Mouse (Mus musculus): Measurements from ENCODE around the gene Timm8b.

- no peak for TF ChIP-seq EP300 (IDR thresholded peaks at IDR 0.05; ENCODE audit: low read length)
- no peak for TF ChIP-seq CTCF (conservative IDR thresholded peaks at IDR 0.05 in 1 of 2, IDR thresholded peaks at IDR 0.05 in 1 of 2; ENCODE audit: low read depth in 2 of 2, low read length in 2 of 2)
- TF ChIP-seq RAD21 (IDR thresholded peaks at IDR 0.05; ENCODE audit: low read depth, low read length): no peak
- TF ChIP-seq JUND (conservative IDR thresholded peaks at IDR 0.05; ENCODE audit: low read depth, low read length): no peak
- no peak for TF ChIP-seq MAX (IDR thresholded peaks at IDR 0.05; ENCODE audit: low read length)
- no peak for TF ChIP-seq MXI1 (IDR thresholded peaks at IDR 0.05; ENCODE audit: low read depth, low read length)
Measured at GRCm38 (mm10) chr9:50561145-50561917, 42.4 kb upstream of the Timm8b start, which contains the start of gene Tex12.
